Mouse (Mus musculus): ENCODE results near the gene Lclat1. TPM values are rescaled to one million over a fixed set of nuclear protein-coding genes. Genes with fewer than 3 reads are reported as not detected.

The Lclat1 gene
- polyA plus RNA-seq, 1 experiment from 2014 or later: 54.6 TPM

- Histone ChIP-seq H3K9ac (ENCODE audit: low read length) (no peak overlapping the region), H3K27me3 (ENCODE audit: control insufficient read depth, insufficient read depth, low read length) (no peaks in the 10 kb centered on the region), H3K9me3 (ENCODE audit: control insufficient read depth, low read length) (no peaks in the 10 kb centered on the region), H3K36me3 (ENCODE audit: control insufficient read depth, insufficient read depth, low read length) (0 out of 2 replicates have a peak, but pooled peaks cover 3% of the 10 kb centered on the region), H3K4me3 (ENCODE audit: control insufficient read depth in 1 of 2, insufficient read depth in 1 of 2, low read depth in 1 of 2, low read length in 2 of 2) (no peak overlapping the region), H3K4me1 (ENCODE audit: control insufficient read depth in 2 of 2, insufficient read depth in 2 of 2, low read length in 2 of 2) (peaks cover 3 to 12% of the 10 kb centered on the region in 2 experiments), H3K4me2 (ENCODE audit: low read length) (no peak overlapping the region), H3K27ac (replicated peaks in 1 of 2; ENCODE audit: control insufficient read depth in 1 of 2, insufficient read depth in 1 of 2, low read depth in 2 of 2, low read length in 2 of 2) (no peak overlapping the region)
- ATAC-seq (ENCODE audit: insufficient number of reproducible peaks, insufficient read depth, low FRiP score, low read depth): no peak
- WGBS: 80% methylated on average over 6 of the region's 6 CpGs
Observed at GRCm38 (mm10) chr17:73119150-73119549, 11.4 kb downstream of the Lclat1 start.

DNA sequence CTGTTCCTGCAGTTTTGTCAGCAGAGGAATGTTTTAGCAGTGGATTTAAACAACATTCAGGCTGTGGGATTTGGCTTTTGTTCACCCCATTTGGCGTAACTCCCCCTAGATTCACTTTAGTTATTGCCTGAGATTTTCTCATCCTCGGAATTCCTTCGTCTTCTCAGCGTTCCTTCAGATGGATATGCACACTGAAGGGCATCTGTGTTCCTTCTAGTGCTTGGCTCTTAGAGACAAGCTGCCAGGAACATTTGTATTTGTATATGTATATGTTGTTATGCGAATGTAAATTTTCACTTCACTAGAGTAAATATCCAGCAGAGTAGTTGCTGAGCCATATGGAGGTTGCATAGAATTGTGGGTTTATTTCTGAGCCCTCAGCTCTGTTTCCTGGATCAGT, 12.8 kb downstream of the Lclat1 start:
- no peaks in the 10 kb centered on the region for H3K9me3 ChIP-seq (ENCODE audit: control insufficient read depth, low read length)
- no peak overlapping the region; the same call in 1 of the 2 replicates for H3K9ac ChIP-seq (ENCODE audit: low read length)
- no peaks in the 10 kb centered on the region for H3K27me3 ChIP-seq (ENCODE audit: control insufficient read depth, insufficient read depth, low read length)
- H3K36me3 ChIP-seq (ENCODE audit: control insufficient read depth, insufficient read depth, low read length): 0 out of 2 replicates have a peak, but pooled peaks cover 3% of the 10 kb centered on the region
- H3K4me1 ChIP-seq (ENCODE audit: control insufficient read depth in 2 of 2, insufficient read depth in 2 of 2, low read length in 2 of 2): peaks cover 3 to 10% of the 10 kb centered on the region in 2 experiments
- H3K27ac ChIP-seq (replicated peaks in 1 of 2; ENCODE audit: control insufficient read depth in 1 of 2, insufficient read depth in 1 of 2, low read depth in 2 of 2, low read length in 2 of 2): no peak overlapping the region
- WGBS: 64% methylated on average over 5 of the region's 5 CpGs
- H3K4me3 ChIP-seq (ENCODE audit: control insufficient read depth in 1 of 2, insufficient read depth in 1 of 2, low read depth in 1 of 2, low read length in 2 of 2): no peak overlapping the region
- no peak overlapping the region for H3K4me2 ChIP-seq (ENCODE audit: low read length)
- no peak for ATAC-seq (ENCODE audit: insufficient number of reproducible peaks, insufficient read depth, low FRiP score, low read depth)

DNA sequence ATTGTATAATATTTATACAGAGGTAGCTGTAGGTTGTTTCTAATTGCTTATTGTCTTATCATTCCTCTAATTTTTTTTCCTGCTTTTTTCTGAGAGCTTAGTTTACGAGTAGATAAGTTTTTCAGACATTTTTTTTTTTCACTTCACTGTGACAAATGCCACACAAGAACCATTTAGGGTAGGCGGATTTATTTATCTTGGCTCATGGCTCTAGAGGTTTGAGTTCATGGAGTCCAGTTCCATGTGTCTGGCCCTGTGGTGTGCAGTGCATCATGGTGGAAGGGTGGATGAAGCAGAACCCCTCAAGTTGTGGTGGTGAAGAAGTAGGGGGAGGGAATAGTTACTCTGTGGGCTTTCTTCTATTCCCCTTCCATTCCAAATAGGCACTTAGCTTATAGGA, 13.9 kb downstream of the Lclat1 start:
- Histone ChIP-seq H3K4me3 (ENCODE audit: control insufficient read depth in 1 of 2, insufficient read depth in 1 of 2, low read depth in 1 of 2, low read length in 2 of 2) (no peak overlapping the region), H3K4me1 (ENCODE audit: control insufficient read depth in 2 of 2, insufficient read depth in 2 of 2, low read length in 2 of 2) (peaks cover 9 to 22% of the 10 kb centered on the region in 2 experiments), H3K27ac (replicated peaks in 1 of 2; ENCODE audit: control insufficient read depth in 1 of 2, insufficient read depth in 1 of 2, low read depth in 2 of 2, low read length in 2 of 2) (no peak overlapping the region), H3K4me2 (ENCODE audit: low read length) (no peak overlapping the region), H3K36me3 (ENCODE audit: control insufficient read depth, insufficient read depth, low read length) (0 out of 2 replicates have a peak, but pooled peaks cover 3% of the 10 kb centered on the region), H3K9me3 (ENCODE audit: control insufficient read depth, low read length) (no peaks in the 10 kb centered on the region), H3K27me3 (ENCODE audit: control insufficient read depth, insufficient read depth, low read length) (no peaks in the 10 kb centered on the region), H3K9ac (ENCODE audit: low read length) (no peak overlapping the region)
- ATAC-seq (ENCODE audit: insufficient number of reproducible peaks, insufficient read depth, low FRiP score, low read depth): no peak
- WGBS: 73% methylated on average over 2 of the region's 2 CpGs

DNA sequence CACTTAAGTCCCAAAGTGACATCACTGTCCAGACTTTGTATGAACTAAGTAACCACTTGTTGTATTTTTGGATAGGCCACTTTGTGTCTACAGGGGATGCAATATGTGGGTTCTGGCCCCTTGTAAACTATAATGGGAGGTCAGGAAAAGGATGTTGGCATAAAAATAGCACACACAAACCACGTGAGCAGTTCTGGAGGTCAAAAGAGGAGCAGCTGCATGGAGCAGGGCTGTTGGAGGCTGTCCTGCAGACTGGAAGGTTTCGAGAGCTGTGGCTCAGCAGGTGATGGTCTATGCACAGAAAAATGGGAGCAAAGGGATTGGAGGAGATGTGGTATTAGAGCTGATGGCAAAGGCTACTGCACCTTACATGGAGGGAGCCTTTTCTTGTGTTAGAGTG, 18.6 kb downstream of the Lclat1 start:
- Histone ChIP-seq H3K36me3 (ENCODE audit: control insufficient read depth, insufficient read depth, low read length) (no peaks in the 10 kb centered on the region), H3K9ac (ENCODE audit: low read length) (peak overlapping the region; percentile 6), H3K4me1 (ENCODE audit: control insufficient read depth in 2 of 2, insufficient read depth in 2 of 2, low read length in 2 of 2) (peaks cover 13 to 22% of the 10 kb centered on the region in 2 experiments), H3K27me3 (ENCODE audit: control insufficient read depth, insufficient read depth, low read length) (no peaks in the 10 kb centered on the region), H3K4me3 (ENCODE audit: control insufficient read depth in 1 of 2, insufficient read depth in 1 of 2, low read depth in 1 of 2, low read length in 2 of 2) (no peak overlapping the region), H3K27ac (replicated peaks in 1 of 2; ENCODE audit: control insufficient read depth in 1 of 2, insufficient read depth in 1 of 2, low read depth in 2 of 2, low read length in 2 of 2) (peak overlapping the region; percentile 71 to 74), H3K4me2 (ENCODE audit: low read length) (peak overlapping the region; percentile 36), H3K9me3 (ENCODE audit: control insufficient read depth, low read length) (no peaks in the 10 kb centered on the region)
- ATAC-seq (ENCODE audit: insufficient number of reproducible peaks, insufficient read depth, low FRiP score, low read depth): peak; percentile 78
- WGBS: 20% methylated on average over 2 of the region's 2 CpGs

DNA sequence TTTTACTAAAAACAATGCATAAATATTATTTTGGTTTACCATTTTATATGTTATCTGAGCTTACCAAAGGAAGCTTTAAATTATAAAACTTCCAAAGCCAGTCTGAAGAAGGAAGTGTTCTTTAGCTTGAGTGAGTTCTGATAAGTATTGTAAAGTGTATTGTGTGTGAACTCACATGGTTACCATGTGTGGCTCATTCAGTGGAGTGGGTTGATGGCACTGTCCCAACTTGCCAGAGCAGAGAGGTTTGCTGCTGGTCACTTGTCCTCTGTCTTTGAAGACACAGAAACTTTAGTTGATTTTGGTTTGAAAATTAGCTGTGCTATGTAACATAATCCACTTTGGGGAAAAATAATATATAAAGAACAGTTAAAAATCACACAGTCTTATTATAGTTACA, 19.1 kb downstream of the Lclat1 start:
- no peaks in the 10 kb centered on the region for H3K36me3 ChIP-seq (ENCODE audit: control insufficient read depth, insufficient read depth, low read length)
- no peak for ATAC-seq (ENCODE audit: insufficient number of reproducible peaks, insufficient read depth, low FRiP score, low read depth)
- H3K9ac ChIP-seq (ENCODE audit: low read length): peak overlapping the region; percentile 6
- no peaks in the 10 kb centered on the region for H3K27me3 ChIP-seq (ENCODE audit: control insufficient read depth, insufficient read depth, low read length)
- peak overlapping the region; percentile 36 for H3K4me2 ChIP-seq (ENCODE audit: low read length)
- peaks cover 13 to 22% of the 10 kb centered on the region in 2 experiments for H3K4me1 ChIP-seq (ENCODE audit: control insufficient read depth in 2 of 2, insufficient read depth in 2 of 2, low read length in 2 of 2)
- no peaks in the 10 kb centered on the region for H3K9me3 ChIP-seq (ENCODE audit: control insufficient read depth, low read length)
- H3K27ac ChIP-seq (replicated peaks in 1 of 2; ENCODE audit: control insufficient read depth in 1 of 2, insufficient read depth in 1 of 2, low read depth in 2 of 2, low read length in 2 of 2): peak overlapping the region; percentile 71 to 74; a peak in 3 of 4 replicates
- H3K4me3 ChIP-seq (ENCODE audit: control insufficient read depth in 1 of 2, insufficient read depth in 1 of 2, low read depth in 1 of 2, low read length in 2 of 2): no peak overlapping the region

- Histone ChIP-seq H3K9me3 (ENCODE audit: control insufficient read depth, low read length) (no peaks in the 10 kb centered on the region), H3K4me1 (ENCODE audit: control insufficient read depth in 2 of 2, insufficient read depth in 2 of 2, low read length in 2 of 2) (peaks cover 2 to 18% of the 10 kb centered on the region in 2 experiments; a peak in 3 of 4 replicates), H3K27ac (replicated peaks in 1 of 2; ENCODE audit: control insufficient read depth in 1 of 2, insufficient read depth in 1 of 2, low read depth in 2 of 2, low read length in 2 of 2) (peak overlapping the region in 1 of 2 experiments; percentile 33; a peak in 1 of 4 replicates), H3K9ac (ENCODE audit: low read length) (no peak overlapping the region; the same call in 1 of the 2 replicates), H3K36me3 (ENCODE audit: control insufficient read depth, insufficient read depth, low read length) (no peaks in the 10 kb centered on the region), H3K27me3 (ENCODE audit: control insufficient read depth, insufficient read depth, low read length) (no peaks in the 10 kb centered on the region), H3K4me3 (ENCODE audit: control insufficient read depth in 1 of 2, insufficient read depth in 1 of 2, low read depth in 1 of 2, low read length in 2 of 2) (no peak overlapping the region), H3K4me2 (ENCODE audit: low read length) (no peak overlapping the region)
- no peak for ATAC-seq (ENCODE audit: insufficient number of reproducible peaks, insufficient read depth, low FRiP score, low read depth)
- 59% methylated on average over 5 of the region's 5 CpGs for WGBS
Observed at GRCm38 (mm10) chr17:73136562-73137484, 29.0 kb downstream of the Lclat1 start.

GRCm38 (mm10) chr17:73138217-73138616, 30.4 kb downstream of the Lclat1 start:
- Histone ChIP-seq H3K9me3 (ENCODE audit: control insufficient read depth, low read length) (no peaks in the 10 kb centered on the region), H3K4me3 (ENCODE audit: control insufficient read depth in 1 of 2, insufficient read depth in 1 of 2, low read depth in 1 of 2, low read length in 2 of 2) (no peak overlapping the region), H3K9ac (ENCODE audit: low read length) (no peak overlapping the region), H3K27ac (replicated peaks in 1 of 2; ENCODE audit: control insufficient read depth in 1 of 2, insufficient read depth in 1 of 2, low read depth in 2 of 2, low read length in 2 of 2) (no peak overlapping the region), H3K4me1 (ENCODE audit: control insufficient read depth in 2 of 2, insufficient read depth in 2 of 2, low read length in 2 of 2) (peaks cover 4 to 22% of the 10 kb centered on the region in 2 experiments), H3K27me3 (ENCODE audit: control insufficient read depth, insufficient read depth, low read length) (no peaks in the 10 kb centered on the region), H3K4me2 (ENCODE audit: low read length) (no peak overlapping the region), H3K36me3 (ENCODE audit: control insufficient read depth, insufficient read depth, low read length) (no peaks in the 10 kb centered on the region)
- no peak for ATAC-seq (ENCODE audit: insufficient number of reproducible peaks, insufficient read depth, low FRiP score, low read depth)
- 91% methylated on average over 3 of the region's 3 CpGs for WGBS

Data from heart, embryonic 14.5 days (tissue).